Mouse (Mus musculus): ENCODE data around the gene Casq1.

DNA sequence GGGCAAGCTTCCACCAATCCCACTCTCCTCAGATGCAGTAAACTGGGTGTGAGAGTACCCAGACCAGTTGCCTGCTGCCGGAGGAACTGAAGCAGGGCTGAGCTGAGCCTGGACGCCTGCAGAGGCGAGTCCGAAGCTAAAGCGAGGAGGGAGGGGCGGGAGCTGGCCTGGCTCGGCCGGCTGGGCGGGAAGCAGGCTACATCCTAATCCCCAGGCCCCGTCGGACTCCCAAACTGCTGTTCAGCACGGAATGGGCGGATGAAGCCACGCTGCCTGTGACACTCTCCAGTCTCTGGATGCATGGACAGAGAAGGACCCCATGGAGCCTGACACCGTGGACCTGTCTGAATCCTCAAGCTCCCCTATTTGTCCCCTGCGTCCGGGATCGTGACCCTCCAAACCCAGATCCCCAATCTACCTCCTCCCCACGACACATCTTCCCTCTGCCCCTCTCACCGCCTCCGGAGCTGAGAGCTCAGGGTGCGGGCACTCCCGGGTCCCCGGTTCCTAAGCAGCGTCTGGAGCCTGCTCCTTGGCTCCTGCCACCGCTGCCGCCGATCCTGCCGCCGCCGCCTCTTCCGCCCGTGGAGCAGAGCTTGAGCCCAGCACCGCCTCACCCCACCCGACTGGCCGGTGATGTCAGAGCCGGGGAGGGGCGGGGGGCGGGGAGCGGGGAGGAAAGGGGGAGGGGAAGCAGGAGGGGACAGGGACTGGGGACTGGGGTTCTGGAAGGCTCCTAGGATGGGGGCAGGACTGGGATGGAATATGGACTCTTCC is 13.3 kb downstream of the Casq1 start, which contains the start of gene Pea15a:
- TF ChIP-seq POLR2A (IDR thresholded peaks at IDR 0.05; ENCODE audit: insufficient read depth, low read depth, low read length) (peak; percentile 86), CTCF (IDR thresholded peaks at IDR 0.05; ENCODE audit: insufficient read depth, low read depth, low read length) (no peak)
